Mouse (Mus musculus) embryo, embryonic 11.5 days (tissue): ENCODE measurements around the gene Epop.

Source experiments
- DNase-seq: peaks from one replicate; pipeline ENCODE4 v3.0.0-alpha.2; 2012; ENCODE audit warnings: low read depth, low spot score

The Epop gene

DNA sequence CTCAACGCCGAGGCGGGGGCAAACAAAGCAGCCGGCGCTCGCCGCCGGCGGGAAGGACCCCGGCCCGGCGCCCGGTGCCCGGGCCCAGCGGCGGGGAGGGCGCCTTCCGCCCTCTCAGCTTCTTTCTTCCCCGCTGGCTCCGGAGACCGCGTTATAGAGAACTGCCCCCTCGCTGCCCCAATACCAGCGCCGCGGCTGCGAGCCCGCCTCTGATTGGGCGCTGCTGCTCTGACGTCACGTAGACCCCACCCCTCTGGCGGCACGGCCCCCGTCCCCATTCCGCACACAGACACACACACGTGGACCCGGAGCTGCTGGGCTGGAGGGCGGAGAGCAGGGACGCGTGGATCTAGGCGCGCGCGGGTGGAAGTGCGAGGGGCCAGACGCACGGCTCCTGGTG, at the start of gene Epop:
Epop (minus strand) TSS at position 127 of the 400 bp plus-strand sequence.
- DNase-seq = peak; percentile 83

DNA sequence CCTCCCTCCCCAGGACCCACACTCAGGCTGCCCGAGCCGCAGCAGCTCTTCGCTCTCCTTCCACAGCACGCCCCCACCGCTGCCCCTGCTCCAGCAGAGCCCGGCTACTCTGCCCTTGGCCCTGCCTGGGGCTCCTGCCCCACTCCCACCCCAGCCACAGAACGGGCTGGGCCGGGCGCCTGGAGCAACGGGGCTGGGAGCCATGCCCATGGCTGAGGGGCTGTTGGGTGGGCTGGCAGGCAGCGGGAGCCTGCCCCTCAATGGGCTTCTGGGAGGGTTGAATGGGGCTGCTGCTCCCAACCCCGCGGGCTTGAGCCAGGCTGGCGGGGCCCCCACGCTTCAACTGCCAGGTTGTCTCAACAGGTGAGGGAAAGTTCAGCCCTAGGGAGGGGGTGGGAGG, 48.8 kb upstream of the Epop start:
- DNase-seq = no peak

DNA sequence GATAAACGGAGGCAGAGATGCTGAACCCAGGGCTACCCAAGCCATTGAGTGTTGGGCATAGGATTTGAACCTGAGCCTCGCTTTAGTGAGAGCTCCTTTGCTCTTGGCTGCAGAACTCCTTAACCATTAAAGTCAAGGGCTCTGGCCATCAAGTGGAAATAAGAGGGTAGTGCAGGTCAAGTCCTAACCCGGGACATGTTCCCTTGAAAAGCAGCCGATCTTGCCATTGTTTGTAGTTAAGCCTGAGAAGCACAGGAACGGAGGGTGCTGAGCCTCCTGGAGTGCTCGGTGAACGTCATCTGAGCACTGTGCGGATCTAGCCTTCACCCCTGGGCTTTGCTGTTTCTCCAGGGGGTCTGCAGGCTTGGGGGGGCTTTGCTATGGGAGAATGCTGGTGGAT, 48.3 kb upstream of the Epop start:
- DNase-seq = no peak

DNA sequence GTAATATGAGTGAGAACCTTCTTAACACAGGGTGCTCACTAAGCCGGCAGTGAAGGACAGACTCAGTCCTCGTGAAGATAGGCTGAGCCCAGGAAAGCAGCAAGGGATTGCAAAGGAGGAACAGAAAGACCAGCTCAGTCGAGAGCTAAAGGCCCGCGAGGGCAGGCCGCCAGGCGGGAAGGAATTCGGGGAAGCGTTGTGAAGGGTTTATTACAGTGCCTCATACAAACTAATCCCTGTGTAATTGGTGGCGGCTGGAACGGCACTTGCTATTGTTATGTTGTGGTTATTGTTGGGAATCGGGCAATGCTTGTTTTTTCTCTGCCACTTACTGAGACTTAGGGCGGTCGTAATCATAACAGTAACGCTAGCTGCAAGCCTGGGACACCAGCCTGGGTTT, 47.9 kb upstream of the Epop start:
- DNase-seq = no peak

DNA sequence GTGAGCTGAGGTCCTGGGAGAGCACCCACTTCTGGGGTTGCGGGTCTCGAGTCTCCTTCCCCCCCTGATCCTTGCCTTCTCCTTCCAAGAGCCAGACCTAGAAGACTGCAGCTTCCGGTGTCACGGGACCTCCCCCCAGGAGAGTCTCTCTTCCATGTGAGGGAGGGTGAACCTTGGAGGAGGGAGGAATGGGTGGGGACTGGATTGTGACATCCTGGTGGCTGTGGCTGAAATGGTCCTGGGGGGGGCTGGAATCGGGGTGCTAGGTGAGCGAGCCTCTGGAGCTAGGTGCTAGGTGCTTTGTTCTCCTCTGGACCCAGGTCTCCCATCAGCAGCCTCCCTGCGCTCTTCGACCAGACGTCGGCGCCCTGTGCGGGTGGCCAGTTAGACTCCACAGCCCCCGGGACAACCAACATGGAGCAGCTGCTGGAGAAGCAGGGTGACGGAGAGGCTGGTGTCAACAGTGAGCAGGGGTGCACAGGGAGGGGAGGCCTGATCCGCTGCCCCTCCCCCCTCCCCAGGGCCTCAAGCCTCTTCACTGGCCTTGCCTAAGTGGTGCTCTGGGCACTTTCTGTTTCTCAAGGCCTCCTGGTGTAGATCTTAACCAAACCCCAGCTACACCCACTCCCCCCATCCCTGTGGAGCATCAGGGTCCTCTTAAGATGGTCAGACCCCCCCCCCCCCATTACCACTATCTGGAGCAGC, 46.7 kb upstream of the Epop start:
- no peak for DNase-seq

DNA sequence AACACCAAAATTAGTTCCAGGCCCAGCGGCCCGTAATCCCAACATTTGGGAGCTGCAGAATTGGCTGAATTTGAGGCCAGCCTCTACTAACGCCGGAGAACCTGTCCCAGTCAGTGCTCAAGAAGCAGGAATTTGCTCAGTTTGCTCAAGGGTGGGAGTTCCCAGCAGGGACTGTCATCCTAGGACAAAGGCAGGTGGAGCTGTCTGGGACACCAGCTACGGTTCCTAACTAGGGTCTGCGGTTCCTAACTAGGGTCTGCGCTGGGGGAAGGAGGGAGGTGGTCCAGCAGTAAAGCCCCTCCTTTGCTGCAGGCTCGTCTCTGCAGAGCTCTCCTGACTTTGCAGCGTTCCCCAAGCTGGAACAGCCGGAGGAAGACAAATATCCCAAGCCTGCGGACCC, 43.6 kb upstream of the Epop start:
- no peak for DNase-seq

DNA sequence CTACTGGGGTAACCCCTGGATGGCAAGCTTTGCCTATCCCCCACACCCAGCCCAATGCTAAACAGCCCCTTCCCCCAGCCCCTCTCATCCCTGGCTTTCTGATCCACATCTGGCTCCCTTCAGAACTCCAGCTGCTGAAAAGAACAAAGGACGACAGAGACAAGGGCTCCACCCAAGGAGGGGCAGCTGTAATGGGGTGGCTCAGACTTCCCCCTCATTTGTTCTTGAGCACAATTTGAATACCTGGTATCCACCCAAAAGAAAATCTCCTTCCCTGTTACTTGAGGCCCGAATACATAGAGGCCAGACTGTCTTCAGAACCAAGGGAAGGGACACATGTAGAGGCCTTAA, 41.6 kb upstream of the Epop start:
- DNase-seq = no peak

DNA sequence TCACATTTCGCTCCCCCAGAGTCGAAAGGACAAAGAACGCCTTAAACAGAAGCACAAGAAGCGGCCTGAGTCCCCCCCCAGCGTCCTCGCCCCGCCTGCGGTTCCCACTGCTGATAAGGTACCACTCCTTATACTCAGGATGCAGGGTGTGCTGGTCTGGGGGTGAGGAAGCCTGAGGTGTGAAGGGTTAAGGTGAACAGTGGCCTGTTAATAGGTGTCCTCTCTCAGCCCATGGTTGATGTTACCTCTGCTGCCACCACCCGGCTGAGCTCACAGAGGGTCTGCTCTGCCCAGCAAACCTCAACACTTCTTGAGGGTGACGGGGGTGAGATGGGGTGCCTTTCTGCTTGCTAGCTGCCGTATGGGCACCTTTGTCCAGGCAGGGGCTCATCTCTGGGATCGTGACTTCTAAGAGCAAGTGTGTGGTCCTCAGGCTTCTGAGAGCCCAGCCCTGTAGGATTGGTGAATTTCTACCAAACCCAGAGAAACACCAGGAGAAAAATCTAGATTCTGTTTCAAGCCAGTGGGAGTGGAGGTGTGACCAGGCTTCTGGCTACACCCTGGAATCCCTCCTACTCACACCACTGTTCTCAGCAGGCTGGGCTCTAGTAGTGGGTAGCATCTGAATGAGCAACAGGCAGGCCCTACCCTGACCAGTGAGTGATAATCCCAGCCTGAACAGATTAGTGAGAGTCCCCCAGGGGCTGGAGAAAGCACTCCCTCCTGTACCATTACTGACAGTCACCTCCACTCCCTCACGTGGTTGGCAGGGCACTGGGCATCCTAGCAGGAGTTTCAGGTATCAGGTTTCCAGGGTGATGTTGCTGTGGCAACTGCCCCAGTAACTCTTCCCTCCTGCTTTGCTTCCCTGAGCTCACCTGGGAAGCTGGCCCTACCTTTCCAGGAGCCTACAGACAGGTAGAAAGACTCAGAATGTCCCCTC, 41.0 kb upstream of the Epop start:
- DNase-seq = no peak

DNA sequence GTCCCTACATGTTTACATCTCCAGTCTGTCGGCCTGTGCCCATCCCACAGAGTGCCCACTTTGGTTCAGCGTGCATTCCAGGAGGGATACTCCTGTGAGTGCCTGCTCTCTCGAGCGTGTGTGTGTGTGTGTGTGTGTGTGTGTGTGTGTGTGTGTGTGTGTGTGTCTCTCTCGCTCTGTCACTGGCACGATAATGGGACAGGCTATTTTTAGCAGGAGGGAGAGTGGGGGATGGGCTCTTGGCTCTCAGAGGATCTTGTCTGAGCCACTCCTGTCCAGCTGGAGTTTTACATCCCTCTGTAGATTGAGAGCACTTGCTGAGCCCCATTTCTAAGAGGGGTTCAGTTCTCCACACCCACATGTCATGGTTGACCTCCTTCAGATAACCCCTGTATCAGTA, 40.3 kb upstream of the Epop start:
- DNase-seq = no peak

DNA sequence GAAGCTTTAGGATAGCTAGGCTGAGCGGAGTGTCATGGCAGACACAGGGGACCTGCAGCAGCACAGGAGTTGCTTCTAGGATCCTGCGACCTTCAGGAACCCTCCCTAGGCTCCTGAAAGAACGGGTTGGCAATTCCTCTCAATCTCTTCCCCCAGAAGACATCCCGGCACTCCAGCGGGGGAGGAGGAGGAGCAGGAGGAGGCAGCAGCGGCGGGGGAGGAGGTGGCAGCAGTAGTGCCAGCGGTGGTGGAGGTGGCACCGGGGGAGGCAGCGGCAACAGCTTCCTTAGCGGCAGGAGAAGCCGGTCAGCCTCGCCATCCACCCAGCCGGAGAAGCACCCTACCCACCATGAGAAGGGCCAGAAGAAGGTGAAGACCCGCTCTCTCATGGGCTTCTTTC, 39.8 kb upstream of the Epop start:
- DNase-seq = no peak

DNA sequence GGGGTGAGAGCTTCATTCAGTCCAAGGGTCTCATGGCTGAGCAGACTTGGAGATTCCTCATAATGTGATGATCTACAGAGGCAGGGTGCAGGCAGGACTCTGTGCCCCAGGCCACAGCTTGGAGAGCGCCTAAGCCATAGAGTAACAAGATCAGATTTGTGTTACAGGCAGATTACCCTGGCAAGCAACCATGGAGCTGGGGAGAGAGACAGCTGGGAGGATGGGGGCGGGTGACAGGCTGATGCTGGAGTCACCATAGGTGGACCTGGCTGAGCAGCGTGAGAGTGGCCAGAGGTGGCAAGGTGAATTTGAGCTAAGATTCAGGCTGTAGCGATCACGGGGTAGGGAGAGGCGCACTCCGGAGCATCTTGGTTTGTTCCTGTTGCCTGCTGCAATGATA, 38.7 kb upstream of the Epop start:
- DNase-seq = no peak

DNA sequence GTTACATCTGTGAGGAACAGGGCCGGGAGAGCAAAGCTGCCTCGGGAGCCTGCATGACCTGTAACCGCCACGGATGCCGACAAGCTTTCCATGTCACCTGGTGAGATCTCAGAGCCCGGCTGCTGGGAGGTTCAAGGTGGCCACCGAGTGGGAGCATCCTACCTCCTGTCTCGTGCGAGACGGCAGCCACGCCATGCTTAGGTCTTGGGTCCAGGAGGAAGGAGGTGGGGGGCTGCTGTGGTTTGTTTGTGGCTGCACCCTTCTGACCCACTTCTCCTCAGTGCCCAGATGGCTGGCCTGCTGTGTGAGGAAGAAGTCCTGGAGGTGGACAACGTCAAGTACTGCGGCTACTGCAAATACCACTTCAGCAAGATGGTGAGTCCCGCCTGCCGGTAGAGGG, 37.3 kb upstream of the Epop start:
- no peak for DNase-seq

DNA sequence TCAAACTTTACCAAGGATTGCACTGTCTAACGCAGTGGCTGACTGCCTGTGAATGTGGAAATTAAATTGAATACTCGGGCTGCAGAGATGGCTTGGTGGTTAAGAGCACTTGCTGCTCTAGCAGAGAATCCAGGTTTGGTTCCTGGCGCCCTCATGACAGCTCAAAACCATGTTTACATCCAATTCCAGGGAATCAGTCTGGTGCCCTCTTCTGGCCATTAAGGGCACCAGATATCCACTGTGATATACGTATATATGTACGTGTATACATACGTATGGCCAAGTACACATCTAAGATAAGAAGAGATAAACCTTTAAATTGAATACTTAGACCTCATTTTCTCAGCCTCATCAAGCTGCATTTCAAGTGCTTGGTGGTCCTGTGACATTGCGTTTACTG, 36.7 kb upstream of the Epop start:
- no peak for DNase-seq

DNA sequence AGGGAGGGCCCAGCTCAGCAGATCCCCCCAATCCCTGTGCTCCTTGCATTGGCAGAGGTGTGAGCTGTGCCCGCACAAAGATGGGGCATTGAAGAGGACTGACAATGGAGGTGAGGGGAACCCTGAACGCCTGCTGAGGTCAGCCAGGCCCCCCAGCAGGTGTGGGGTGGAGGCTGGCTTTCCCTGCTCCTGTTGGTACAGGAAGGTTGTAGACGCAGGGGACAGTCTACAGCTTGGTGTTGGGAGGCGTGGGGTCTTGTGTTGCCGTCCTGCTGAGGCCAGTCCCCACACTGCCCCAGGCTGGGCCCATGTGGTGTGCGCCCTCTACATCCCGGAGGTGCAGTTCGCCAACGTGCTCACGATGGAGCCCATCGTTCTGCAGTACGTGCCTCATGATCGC, 35.9 kb upstream of the Epop start:
- no peak for DNase-seq

DNA sequence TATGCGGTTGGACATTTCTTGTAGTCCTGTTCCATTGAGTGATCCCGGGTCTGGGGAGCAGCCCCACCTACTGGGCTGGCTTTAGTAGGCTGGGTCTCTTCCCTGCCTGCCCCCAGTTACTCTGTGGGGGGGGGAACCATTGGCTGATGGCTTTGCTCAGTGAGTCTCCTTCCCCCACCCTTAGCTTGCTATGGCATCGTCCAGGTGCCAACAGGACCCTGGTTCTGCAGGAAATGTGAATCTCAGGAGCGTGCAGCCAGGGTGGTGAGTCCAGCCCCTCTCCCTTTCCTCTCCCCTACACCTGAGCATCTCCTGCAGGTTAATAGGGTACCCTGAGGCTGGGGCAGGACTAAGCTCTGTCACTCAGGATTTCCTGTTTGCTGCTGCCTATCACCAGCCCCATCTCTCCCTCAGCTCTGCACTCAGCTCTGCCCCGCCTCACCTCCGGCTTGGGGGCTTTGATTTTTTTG, 35.3 kb upstream of the Epop start:
- no peak for DNase-seq

DNA sequence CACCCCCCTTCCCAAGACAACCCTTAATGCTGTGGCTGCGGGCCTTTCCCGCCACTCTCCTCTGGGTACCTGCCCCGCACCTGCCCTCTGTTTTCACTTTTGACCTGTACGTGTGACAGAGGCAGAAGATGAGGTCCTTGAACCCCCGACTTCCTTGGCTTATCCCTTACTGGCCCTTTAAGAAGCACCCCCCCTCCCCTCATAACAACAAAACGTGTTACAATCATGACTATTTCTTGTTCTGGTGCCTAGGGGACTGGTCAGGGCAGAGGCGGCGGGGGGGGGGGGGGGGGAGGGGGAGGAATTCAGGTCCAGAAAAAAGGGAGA, 34.8 kb upstream of the Epop start:
- no peak for DNase-seq

DNA sequence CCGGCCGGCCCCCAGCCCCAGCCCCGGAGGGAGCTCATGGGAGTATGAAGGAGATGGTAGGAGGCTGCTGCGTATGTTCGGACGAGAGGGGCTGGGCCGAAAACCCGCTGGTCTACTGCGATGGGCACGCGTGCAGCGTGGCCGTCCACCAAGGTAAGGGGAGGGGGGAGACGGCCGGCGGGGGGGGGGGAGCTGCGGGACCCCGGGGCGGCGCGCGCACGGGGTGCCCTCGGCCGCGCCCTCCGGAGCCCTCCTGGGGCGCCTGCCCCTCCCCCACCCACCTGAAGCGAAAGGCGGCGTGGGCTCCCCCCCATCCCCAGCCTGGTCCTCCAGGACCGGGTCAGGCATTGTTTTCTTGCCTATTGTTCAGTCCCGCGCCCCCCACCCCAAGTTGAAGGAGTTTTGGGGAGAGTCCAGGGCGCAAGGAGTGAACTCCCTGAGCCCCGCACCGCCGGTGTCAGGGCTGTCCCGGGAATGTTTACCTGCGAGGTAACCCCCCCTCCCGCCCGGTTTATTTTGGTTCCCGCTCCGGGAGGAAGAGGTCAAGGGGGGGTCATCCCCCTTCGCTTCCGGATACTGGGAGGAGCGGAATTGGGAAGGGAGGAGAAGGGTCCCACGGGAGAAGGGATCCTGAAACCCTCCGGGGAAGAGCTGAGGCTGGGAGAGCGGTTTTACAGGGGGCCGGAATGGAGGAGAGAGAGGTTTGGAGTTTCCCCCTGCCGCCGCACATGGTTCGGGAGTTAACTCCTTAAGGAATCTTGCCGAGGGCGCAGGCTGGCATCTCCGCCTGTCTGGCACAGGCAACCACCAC, 34.2 kb upstream of the Epop start:
- DNase-seq = no peak

DNA sequence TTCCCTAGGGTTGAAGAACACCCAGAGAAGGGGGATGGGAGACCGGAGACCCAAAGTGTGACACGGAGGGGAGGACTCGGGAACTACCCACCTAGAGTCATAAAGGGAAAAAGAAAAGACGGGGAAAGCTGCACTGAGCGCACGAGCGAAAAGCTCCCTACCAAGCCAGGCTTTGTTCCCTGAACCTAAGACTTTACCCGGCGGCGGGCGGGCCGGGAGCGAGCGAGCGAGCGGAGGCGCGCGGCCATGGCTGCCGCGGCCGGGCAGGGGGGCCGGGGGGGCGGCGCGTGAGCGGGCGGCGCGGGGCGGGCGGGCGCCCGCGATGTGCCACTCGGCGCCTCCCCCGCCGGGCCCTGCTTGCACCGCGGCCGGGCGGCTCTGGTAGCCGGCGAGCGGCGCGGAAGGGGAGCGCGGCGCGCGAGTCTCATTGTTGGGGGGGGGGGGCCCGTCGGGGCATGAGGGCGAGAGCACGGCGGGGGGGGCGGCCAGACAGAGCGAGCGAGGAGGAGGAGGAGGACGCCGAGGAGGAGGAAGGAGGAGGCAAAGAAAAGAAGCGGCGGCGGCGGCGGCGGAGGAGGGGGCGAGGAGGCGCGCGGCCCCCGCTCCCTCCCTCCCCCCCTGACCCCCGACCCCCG, 33.5 kb upstream of the Epop start, which contains the start of gene Mllt6:
Mllt6 (plus strand) TSS at position 522 of the 635 bp plus-strand sequence.
- peak; percentile 57 for DNase-seq

DNA sequence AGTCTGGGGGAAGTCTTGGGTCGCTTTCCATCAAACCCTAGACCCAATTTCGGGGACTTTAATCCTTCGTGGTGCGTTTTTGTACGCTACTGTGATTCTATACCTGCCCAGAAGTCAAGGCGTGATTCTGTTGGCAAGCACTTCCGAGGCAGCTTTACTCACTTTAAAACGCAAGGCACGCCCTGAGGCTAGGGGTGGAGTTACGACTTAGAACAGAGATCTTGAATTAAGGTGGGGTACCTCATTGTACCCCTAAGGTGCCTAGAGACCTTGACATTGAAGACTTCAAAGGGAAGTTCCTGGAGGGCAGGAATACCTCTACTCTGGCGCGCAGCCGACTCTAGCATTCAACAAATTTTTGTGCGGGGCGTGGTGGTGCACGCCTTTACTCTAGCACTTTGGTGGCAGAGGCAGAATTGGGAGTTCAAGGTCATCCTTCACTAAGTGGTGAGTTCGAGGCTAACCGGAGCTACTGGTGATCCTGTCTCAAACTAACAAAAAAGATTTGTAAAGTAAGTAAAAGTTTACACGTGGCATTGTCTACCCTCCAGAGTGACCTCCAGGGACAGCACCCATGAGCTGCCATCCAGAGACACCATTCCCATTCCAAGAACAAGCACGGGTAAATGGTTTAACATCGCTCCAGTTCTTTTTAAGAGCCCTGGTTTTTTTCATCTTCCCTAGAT, 32.8 kb upstream of the Epop start:
- DNase-seq = no peak

DNA sequence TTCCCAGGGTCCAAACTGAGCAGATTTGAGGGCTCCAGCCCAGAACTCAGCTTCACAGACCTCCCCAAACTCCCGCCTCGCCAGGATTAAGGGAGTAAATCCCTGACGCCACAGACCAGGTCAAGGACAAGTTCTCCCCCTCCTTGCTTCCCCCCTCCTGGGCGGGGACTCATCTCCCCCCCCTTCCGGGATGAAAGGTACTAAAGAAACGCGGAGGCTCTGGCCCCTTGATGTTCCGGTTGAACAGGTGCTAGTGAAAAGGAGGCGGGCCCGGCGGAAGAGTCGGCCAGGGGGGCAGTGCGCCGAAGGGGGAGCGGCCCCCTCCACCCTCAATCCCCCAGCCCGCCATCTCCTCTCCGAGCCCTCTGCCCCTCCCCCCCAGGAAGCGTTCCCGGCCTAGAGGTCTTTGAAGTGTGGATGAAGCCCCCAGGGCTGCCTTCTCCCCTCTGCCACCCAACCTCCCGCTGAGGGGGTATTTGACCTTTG, 32.2 kb upstream of the Epop start:
- no peak for DNase-seq
